Mouse (Mus musculus): Measurements from ENCODE around the gene Tsen15.

DNA sequence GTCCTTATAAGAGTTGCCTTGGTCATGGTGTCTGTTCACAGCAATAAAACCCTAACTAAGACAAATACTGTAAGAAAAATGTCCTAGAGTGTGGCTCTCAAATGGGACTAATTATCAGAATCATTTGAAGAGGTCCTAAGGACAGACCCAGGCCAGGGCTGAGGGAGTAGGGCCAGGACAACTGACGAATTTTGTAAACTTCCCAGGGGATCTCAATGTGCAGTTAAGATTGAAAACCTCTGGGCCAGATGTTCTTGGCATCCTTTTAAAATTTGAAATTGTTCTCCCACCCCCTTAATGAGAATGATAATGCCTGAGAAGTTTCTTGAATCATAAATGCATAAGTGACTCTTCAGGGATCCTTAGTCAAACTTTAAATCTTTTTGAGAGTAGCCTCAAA lies 27.5 kb upstream of the Tsen15 start:
- no peak for TF ChIP-seq POLR2A (IDR thresholded peaks at IDR 0.05; ENCODE audit: low read depth, low read length)
- no peak for TF ChIP-seq CTCF (conservative IDR thresholded peaks at IDR 0.05 in 1 of 2, IDR thresholded peaks at IDR 0.05 in 1 of 2; ENCODE audit: low read depth in 2 of 2, low read length in 2 of 2)
- no peak for TF ChIP-seq MAX (IDR thresholded peaks at IDR 0.05; ENCODE audit: low read length)
- no peak for TF ChIP-seq MAFK (IDR thresholded peaks at IDR 0.05; ENCODE audit: insufficient replicate concordance, low read length)
